Mouse (Mus musculus) left cerebral cortex, postnatal 25 days (tissue): ENCODE measurements around the gene Wfdc3. TPM values are rescaled to one million over a fixed set of nuclear protein-coding genes. Genes with fewer than 3 reads are reported as not detected.
A peak's percentile ranks its signal among the peaks of the same experiment; 100 is the strongest.

Experiments used
- DNase-seq, 2 experiments: peaks; one replicate each; pipeline ENCODE4 v3.0.0; 2022; ENCODE audit warnings: low spot score in 2 of 2, mixed read lengths in 1 of 2
- intact Hi-C: fragments of 180-260 bp; cut with DNase I; formaldehyde crosslinking; loops from one replicate; pipeline ENCODE4 v1.15.1; 2025
- total RNA-seq, 2 experiments: library from RNA; stranded (reverse); gene quantifications; 2 replicates each; pipeline ENCODE4 v1.2.3; 2021

The Wfdc3 gene
- total RNA-seq, 2 experiments from 2014 or later = 1.6 to 1.9 TPM

DNA sequence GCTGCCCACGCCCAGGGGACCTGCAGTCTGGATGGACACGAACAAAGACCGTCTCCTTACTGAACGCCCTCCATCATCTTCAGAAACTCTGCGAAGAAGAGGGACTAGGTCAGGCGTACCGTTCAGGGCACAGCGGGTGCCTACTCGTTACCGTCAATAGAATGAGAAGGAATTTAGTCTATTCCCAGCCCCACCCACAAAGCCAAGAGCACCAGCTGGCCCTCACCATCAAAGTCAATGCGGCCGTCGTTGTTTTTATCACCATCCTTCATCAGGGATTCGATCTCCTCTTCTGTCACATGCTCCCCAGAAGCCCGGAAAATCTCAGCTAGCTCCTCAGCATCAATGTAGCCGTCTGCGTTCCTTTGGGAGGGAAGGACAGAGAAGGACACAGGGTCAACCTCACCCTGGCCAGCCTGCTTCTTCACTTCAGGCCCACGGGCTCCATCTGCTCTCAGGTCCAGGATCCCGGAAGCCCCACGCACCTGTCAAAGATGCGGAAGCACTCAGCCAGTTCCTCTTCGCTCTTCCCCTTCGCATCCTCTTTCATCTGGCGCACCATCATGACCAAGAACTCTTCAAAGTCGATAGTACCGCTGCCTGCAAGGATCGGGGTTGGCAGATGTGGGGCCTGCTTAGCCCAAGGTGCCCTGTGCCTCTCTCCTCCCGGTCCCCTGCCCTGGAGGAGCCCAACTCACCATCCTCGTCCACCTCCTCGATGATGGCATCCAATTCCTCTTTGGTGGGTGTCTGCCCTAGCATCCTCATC lies 31.7 kb upstream of the Wfdc3 start:
- no peak for DNase-seq
- intact Hi-C loops = no loop called here

- intact Hi-C loops = no loop called here
- DNase-seq = no peak
Measured at GRCm38 (mm10) chr2:164776801-164777200, 31.1 kb upstream of the Wfdc3 start.

DNA sequence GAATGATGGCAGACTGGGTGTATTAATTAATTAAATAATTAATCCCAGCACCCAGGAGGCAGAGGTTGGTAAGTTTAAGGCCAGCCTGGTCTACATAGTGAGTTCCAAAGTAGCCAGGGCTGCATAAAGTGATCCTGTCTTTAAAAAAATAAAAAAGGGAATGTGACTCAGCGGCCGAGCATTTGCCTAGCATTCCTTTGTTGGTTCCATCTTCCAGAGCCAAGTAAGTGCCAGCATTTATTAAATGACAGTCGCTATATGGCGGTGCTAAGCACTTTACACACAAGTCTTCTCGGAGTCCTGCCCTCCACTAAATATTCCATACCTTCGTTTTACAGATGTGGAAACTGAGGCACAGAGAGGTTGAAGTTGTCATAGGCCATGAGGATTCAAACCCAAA lies 30.4 kb upstream of the Wfdc3 start:
- intact Hi-C loops = no loop called here
- DNase-seq = no peak

DNA sequence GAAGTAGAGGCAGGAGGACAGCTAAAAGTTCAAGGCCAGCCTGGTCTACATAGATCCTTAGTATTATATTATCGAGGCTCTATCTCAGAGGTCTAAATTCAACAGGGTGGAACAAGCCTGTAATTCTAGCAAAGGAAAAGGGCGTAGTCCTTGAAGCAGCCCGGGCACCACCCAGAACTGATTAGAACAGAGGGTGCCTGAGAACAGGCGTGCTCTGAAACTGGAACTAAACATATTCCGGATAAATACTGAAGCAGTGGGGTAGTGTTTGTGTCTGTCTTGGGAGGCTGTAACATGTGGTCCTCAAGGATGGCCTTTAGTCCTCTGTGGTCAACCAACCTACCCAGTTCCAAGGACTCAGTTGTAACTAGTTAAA lies 28.2 kb upstream of the Wfdc3 start:
- intact Hi-C loops = no loop called here
- no peak for DNase-seq

GRCm38 (mm10) chr2:164773229-164773988 lies 27.7 kb upstream of the Wfdc3 start:
- no peak for DNase-seq
- intact Hi-C loops = no loop called here

GRCm38 (mm10) chr2:164771123-164771522 lies 25.4 kb upstream of the Wfdc3 start:
- no peak for DNase-seq
- intact Hi-C loops = no loop called here

GRCm38 (mm10) chr2:164770279-164770678 lies 24.5 kb upstream of the Wfdc3 start:
- intact Hi-C loops = no loop called here
- no peak for DNase-seq

DNA sequence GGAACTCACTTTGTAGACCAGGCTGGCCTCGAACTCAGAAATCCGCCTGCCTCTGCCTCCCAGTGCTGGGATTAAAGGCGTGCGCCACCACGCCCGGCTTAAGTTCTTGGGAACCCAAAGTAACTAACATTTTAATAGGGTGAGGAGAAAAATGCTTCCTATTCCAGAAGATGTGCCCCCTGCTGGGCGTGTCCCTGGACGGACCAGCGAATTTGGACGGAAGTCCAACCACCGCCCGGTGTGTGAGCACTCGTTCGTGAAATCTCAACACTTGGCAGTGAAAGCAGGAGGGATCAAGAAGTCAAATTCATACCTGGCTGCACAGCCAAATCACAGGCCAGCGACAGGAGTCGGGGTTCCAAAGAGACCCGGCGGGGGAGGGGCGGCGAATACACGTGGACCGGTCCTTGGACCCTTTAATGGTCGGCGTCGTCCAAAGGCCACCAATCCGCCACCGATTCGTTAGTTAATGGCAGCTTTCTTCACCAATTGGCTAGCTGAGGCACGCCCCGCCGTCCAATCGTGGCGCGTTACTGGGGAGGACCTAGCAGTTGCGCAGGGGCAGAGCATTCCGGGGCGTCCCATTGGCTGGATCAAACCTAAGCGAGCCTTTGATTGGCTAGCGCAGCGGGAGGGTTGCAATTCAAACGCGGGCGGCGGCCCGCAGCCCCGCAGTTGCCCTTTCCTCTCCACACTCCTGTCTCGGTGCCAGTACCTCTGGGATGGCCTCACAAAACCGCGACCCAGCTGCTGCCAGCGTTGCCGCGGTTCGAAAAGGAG lies 23.7 kb upstream of the Wfdc3 start, which contains the start of gene Ube2c:
Ube2c (plus strand) TSS at position 641 of the 780 bp plus-strand sequence.
- intact Hi-C loops = no loop called here
- DNase-seq = peak; percentile 97 to 99

GRCm38 (mm10) chr2:164767812-164768540 lies 22.2 kb upstream of the Wfdc3 start:
- intact Hi-C loops = no loop called here

GRCm38 (mm10) chr2:164765841-164766240 lies 20.1 kb upstream of the Wfdc3 start:
- peak; percentile 29 to 83 for DNase-seq
- intact Hi-C loops = no loop called here

More at GRCm38 (mm10) chr2:164767812-164768540, 22.2 kb upstream of the Wfdc3 start:
- no peak for DNase-seq

DNA sequence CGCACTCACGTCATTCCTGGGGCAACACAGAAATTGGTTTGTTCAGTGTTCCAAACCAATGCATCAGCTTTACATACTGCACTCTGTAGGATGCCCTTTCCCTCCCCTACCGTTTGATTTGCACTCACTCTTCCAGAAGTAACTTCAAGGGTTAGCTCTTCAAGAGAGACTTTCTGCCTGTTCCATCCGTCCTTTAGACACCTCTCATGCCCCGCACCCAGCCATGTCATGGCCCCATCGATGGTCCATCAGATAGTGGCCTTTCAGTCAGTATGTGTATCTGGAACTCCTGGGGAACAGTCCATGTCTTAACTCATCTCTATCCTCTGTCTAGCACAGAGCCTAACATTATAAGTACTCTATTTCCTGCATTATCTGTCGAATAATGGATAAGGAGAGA lies 16.9 kb upstream of the Wfdc3 start:
- intact Hi-C loops = no loop called here
- DNase-seq = no peak

DNA sequence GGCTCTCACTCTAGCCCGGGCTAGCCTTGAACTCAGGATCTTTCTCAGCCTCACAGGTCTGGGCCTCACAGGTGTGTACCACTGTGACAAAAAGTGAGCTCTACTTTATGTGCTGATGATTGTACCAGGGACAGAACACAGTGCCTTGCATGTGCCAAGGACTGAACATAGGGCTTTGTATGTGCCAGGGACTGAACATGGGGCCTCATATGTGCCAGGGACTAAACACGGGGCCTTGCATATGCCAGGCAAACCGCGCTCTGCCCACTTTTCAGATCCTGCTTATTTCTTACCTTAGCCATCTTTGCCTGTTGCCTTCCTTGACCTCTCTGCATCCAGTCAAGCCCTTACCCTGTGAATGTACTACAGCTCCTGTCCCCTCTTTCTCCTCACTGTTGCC lies 16.2 kb upstream of the Wfdc3 start:
- no peak for DNase-seq
- intact Hi-C loops = no loop called here

GRCm38 (mm10) chr2:164761502-164761901 lies 15.8 kb upstream of the Wfdc3 start:
- DNase-seq = no peak
- intact Hi-C loops = no loop called here

DNA sequence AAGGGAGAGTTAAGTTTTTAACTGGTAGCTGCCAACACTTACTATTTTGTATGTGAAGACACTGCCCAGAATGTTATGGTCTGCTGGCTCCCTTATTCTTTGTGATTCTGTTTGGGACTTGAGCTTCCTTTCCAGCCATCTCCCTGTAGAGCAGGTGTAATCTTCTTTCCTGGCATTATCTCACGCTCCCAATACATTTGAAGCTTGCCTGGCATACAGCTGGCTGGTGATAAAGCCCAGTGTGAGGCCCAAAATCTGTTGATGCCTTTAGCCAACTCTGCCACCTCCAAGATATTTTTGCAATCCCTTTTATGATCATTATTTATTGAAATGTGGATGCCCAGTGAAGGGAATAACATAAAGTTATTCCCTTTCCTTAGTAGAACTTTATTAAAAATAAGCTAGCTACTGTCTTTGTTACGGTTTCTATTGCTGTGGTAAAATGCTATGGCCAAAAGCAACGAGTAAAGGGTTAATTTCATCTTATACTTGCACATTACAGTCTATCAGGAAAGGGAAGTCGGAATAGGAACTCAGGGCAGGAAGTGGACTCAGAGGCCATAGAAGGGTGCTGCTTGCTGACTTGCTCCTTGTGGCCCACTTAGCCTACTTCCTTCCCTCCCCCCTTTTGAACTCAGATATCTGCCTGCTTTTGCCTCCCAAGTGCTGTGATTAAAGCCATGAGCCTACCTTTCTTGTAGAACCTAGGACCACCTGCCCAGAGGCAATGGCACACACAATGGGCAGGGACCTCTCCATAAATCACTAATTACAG lies 14.5 kb upstream of the Wfdc3 start:
- DNase-seq = no peak
- intact Hi-C loops = no loop called here

DNA sequence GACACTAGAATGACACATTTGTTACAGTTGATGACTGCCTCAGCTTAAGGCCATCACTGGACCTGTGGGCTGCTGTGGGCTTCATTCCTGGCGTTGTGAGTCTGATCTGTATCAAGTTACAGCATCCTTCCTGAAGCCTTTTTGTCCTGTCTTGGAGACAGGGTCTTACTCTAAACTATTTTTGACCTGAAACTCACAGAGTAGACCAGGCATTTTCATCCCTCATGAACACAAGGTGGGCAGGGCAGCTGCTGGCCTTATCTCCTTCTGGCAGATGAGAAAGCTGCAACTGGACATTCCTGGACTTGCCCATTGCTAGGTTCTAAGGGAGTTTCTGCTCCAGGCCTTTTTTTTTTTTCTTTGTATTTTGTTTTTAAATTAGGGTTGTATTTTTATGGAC lies 13.0 kb upstream of the Wfdc3 start:
- DNase-seq = no peak
- intact Hi-C loops = no loop called here

DNA sequence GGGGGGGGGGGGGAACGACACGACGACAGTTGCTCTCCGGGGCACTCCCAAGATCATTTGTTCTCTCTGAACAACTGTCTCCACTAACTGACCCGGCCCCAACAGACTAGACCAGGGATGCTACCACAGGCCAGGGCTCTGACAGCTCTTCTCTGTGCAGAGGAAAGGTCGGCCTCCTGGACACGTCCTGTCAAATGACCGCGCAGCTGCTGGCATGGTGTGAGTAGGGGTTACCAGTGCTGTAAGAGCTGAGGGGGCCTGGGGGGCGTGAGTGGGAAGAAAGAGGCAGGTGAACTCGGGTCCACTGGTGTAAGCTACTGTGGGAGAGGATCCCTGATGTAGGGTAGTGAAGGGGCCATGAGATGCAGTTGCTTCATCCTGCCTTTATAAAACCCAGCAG lies 12.1 kb upstream of the Wfdc3 start:
- intact Hi-C loops = no loop called here
- DNase-seq = no peak

DNA sequence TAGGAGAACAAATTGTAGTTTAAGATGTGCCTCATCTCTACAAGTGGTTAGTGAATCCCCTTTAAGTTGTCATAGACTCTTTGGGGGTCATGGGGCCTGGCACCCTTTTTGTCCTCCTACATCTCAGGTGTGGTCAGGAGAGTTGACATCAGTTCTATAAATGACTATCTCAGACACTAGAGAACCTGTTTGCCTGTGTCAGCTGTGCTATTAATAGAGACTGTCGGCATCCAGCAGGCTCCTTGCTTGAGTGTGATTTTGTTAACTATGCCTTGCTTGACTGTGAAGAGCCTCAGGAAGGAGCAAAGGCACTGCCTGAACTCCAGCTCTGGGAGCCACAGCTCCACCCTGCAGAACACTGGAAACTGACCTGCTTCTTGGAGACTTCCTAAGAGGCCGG lies 9.1 kb upstream of the Wfdc3 start:
- intact Hi-C loops = no loop called here
- DNase-seq = no peak

GRCm38 (mm10) chr2:164754105-164754504 lies 8.4 kb upstream of the Wfdc3 start:
- DNase-seq = no peak
- intact Hi-C loops = no loop called here

GRCm38 (mm10) chr2:164752454-164752853 lies 6.7 kb upstream of the Wfdc3 start:
- intact Hi-C loops = no loop called here
- no peak for DNase-seq
